Mouse (Mus musculus) layer of hippocampus, adult 2 months (tissue): ENCODE data around the gene Daxx. TPM values are rescaled to one million over a fixed set of nuclear protein-coding genes. Genes with fewer than 3 reads are reported as not detected.

Experiments used
- DNase-seq, 2 experiments: peaks; one replicate each; pipeline ENCODE4 v3.0.0; 2022; ENCODE audit warnings: low spot score in 2 of 2
- H3K27ac ChIP-seq: fragments of 200-600 bp; 2 replicates; pipeline ENCODE4 v1.8.1; 2022
- H3K4me3 ChIP-seq: fragments of 200-600 bp; 2 replicates; pipeline ENCODE4 v1.8.1; 2022; ENCODE audit warnings: mild to moderate bottlenecking
- CTCF ChIP-seq: fragments of 200-600 bp; conservative IDR thresholded peaks from 2 replicates; pipeline ENCODE4 v1.8.1; 2022; ENCODE audit warnings: antibody characterized with exemption, mild to moderate bottlenecking, moderate library complexity
- total RNA-seq, 2 experiments: library from RNA; stranded (reverse); gene quantifications; 2 replicates each; pipeline ENCODE4 v1.2.3; 2021

The Daxx gene
- total RNA-seq, 2 experiments from 2014 or later = 26.1 to 32.9 TPM

DNA sequence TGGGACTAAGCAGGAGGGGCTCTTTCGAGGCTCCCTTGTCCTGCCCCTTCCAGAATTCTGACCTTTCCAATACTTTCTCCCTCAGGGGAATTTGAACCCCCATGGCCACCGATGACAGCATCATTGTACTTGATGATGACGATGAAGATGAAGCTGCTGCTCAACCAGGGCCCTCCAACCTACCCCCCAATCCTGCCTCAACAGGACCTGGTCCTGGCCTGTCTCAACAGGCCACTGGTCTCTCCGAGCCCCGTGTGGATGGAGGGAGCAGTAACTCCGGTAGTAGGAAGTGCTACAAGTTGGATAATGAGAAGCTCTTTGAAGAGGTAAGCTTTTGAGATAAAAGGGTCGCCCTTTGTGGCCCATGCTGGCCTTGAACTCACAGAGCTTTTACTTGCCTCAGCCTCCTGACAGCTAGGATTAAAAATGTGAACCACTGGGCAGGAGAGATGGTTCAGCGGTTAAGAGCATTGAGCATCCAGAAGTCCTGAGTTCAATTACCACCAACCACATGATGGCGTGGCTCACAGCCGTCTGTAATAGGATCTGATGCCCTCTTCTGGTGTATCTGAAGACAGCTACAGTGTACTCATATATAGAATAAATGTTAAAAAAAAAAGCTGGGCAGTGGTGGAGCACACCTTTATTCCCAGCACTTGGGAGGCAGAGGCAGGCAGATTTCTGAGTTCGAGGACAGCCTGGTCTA lies 1.3 kb downstream of the Daxx start:
- TF ChIP-seq CTCF = peak; percentile 54
- DNase-seq = no peak
- peak overlapping the region; percentile 92; the same call in 1 of the 2 replicates for H3K27ac ChIP-seq
- H3K4me3 ChIP-seq = peak overlapping the region; percentile 76

DNA sequence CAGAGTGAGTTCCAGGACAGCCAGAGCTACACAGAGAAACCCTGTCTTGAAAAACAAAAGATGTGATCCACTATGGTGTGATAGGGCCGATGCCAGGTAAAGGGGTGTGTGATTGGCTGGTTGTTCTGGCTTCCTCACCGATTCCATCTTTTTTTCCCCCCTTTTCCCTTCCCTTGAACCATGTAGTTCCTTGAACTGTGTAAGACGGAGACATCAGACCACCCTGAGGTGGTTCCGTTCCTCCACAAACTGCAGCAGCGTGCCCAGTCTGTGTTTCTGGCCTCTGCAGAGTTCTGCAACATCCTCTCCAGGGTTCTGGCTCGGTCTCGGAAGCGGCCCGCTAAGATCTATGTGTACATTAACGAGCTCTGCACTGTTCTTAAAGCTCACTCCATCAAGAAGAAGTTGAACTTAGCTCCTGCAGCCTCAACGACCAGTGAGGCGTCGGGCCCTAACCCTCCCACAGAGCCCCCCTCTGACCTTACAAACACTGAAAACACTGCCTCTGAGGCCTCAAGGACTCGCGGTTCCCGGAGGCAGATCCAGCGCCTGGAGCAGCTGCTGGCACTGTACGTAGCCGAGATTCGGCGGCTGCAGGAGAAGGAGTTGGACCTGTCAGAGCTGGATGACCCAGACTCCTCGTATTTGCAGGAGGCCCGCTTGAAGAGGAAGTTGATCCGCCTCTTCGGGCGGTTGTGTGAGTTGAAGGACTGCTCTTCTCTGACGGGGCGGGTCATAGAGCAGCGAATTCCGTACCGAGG lies 2.0 kb downstream of the Daxx start:
- TF ChIP-seq CTCF = no peak
- H3K4me3 ChIP-seq = no peak overlapping the region
- no peak for DNase-seq
- H3K27ac ChIP-seq = no peak overlapping the region

DNA sequence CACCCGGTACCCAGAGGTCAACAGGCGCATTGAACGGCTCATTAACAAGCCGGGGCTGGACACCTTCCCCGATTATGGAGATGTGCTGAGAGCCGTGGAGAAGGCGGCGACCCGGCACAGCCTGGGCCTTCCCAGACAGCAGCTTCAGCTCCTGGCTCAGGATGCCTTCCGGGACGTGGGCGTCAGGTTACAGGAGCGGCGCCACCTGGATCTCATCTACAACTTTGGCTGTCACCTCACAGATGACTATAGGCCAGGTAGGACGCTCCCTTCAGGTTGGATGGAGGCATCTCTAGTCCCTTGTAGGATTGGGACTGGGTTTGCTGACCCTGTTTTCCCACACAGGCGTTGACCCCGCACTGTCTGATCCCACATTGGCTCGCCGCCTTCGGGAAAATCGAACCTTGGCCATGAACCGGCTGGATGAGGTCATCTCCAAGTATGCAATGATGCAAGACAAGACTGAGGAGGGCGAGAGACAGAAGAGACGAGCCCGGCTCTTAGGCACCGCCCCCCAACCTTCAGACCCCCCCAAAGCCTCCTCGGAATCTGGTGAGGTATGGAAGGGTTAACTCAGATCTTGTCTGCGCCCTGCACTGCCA lies 2.7 kb downstream of the Daxx start:
- no peak for DNase-seq
- TF ChIP-seq CTCF = no peak
- Histone ChIP-seq H3K4me3 (no peak overlapping the region), H3K27ac (no peak overlapping the region)

DNA sequence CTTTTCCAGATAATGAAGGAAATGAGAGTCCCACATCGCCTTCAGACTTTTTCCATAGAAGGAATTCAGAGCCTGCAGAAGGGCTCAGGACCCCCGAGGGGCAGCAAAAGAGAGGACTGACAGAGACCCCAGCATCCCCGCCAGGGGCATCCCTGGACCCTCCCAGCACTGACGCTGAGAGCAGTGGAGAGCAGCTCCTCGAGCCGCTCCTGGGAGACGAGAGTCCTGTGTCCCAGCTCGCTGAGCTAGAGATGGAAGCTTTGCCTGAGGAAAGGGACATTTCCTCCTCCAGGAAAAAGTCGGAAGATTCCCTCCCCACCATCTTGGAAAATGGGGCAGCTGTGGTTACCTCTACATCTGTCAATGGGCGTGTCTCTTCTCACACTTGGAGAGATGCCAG lies 4.0 kb downstream of the Daxx start:
- DNase-seq = no peak
- no peak for TF ChIP-seq CTCF

DNA sequence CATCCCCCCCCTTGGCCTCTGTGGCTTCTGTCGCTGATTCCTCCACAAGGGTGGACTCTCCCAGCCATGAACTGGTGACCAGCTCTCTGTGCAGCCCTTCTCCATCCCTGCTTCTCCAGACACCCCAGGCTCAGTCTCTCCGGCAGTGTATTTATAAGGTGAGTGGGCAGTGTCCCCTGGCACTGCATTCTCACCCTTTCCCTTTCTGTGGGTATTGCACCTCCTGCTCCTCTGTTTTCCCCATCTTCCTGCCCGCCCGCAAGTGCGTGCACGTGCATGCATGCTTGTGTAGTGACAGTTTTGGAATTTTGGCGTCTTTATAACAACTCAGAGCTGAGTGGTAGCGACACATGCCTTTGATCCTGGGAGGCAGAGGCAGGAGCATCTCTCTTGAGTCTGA lies 4.7 kb downstream of the Daxx start:
- Histone ChIP-seq H3K4me3 (no peak overlapping the region), H3K27ac (no peak overlapping the region)
- no peak for TF ChIP-seq CTCF
- no peak for DNase-seq

More for the DNA sequence above, 4.0 kb downstream of the Daxx start:
- Histone ChIP-seq H3K27ac (no peak overlapping the region), H3K4me3 (no peak overlapping the region)

DNA sequence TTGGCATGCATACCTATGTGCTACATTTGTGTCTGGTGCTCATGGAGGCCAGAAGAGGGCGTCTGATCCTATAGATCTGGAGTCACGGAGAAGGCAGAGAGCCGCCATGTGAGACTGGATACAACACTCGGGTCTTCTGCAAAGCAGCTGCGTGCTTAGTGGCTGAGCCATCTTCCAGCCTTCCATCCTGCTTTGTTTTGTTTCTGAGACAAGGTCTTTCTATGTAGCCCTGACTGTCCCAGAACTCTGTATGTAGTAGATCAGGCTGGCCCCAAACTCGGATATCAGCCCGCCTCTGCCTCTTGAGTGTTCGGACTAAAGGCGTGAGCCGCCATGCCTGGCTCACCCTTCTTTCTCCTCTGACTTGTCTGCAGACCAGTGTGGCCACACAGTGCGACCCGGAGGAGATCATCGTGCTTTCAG lies 5.8 kb downstream of the Daxx start:
- peak overlapping the region; percentile 63; the same call in 1 of the 2 replicates for H3K27ac ChIP-seq
- TF ChIP-seq CTCF = peak; percentile 44
- no peak overlapping the region; the same call in 1 of the 2 replicates for H3K4me3 ChIP-seq
- no peak for DNase-seq

DNA sequence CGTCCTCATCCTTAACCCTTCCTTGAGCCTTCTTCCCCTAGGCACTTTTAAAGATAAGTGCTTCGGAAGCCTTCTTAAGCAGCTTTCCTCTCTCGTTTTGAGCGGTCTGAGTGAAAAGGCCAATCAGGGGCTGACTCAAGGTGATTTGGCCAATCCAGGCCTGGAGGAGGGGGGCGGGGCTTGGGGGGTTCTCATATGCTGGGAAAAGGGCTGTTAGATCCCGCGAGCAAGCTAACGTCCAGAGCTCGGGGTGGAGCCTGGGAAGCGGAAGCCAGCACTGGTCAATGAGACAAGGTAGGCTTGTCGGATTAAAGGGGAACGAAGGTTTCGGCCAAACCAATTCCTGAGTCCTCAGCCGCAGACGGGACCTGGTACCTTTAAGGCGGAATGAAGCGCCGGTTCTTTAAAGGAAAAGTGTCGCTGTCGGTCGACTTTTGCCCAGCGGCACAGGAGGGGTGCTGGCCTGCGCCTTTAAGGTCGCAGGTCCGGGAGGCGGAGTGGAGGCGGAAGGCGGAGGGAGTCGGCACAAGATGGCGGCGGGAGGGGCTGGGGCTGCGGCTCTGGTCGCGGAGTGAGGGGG lies 6.5 kb downstream of the Daxx start, which contains the start of the genes Tapbp and Zbtb22:
Gene Tapbp, plus strand, starts transcription at position 229 of the 580 bp plus-strand sequence.
Gene Zbtb22, plus strand, starts transcription at position 234 of the 580 bp plus-strand sequence.
- DNase-seq = peak; percentile 94 to 97
- H3K4me3 ChIP-seq = peak within 1 kb of the TSS; percentile 59
- peak within 1 kb of the TSS; percentile 63 for H3K27ac ChIP-seq
- no peak for TF ChIP-seq CTCF

DNA sequence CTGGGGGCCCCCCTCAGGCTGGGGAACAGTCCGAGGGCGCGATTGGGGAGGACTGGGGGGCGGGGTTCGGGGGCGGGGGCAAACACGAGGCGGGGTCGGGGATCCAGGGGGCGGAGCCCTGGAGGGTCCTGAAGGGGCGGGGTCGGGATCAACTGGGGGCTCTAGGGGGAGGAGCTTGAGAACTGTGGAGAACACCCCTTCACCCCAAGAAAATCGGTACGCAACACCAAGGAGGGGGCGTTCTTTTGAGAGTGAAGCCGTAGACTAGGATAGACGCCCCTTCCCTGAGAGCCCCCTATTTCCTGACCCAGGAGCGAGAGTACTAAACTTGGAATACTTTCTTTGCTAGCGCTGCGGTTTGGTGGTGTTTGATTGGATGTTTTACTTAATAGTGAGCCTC lies 7.1 kb downstream of the Daxx start:
- no peak for TF ChIP-seq CTCF
- H3K27ac ChIP-seq = peak overlapping the region; percentile 63
- no peak for DNase-seq

DNA sequence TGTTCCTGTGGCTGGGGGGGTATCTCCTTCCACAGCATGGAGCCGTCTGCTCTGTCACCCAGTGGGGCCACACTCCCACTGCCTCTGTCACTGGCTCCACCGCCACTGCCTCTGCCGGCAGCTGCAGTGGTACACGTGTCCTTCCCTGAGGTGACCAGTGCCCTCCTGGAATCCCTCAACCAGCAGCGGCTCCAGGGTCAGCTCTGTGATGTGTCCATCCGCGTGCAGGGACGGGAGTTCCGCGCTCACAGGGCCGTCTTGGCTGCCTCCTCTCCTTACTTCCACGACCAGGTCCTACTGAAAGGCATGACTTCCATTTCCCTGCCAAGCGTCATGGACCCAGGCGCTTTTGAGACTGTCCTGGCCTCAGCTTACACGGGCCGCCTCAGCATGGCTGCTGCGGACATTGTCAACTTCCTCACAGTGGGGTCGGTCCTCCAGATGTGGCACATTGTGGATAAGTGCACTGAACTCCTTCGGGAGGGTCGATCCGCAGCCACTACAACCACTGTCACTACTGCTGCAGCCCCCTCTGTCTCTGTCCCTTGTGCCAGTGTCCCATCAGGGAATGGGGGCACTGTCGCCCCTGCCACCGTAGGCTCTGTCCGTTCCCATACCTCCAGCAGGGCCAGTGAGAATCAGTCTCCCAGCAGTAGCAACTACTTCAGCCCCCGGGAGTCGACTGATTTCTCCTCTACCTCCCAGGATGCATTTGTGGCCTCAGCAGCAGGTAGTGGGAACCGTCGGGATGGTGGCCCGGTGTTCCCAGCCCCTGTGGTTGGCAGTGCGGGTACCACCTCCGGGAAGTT lies 7.8 kb downstream of the Daxx start:
- TF ChIP-seq CTCF = no peak
- H3K27ac ChIP-seq = no peak overlapping the region
- peak overlapping the region; percentile 59 for H3K4me3 ChIP-seq
- no peak for DNase-seq

More for the DNA sequence above, 7.1 kb downstream of the Daxx start:
- peak overlapping the region; percentile 59 for H3K4me3 ChIP-seq

DNA sequence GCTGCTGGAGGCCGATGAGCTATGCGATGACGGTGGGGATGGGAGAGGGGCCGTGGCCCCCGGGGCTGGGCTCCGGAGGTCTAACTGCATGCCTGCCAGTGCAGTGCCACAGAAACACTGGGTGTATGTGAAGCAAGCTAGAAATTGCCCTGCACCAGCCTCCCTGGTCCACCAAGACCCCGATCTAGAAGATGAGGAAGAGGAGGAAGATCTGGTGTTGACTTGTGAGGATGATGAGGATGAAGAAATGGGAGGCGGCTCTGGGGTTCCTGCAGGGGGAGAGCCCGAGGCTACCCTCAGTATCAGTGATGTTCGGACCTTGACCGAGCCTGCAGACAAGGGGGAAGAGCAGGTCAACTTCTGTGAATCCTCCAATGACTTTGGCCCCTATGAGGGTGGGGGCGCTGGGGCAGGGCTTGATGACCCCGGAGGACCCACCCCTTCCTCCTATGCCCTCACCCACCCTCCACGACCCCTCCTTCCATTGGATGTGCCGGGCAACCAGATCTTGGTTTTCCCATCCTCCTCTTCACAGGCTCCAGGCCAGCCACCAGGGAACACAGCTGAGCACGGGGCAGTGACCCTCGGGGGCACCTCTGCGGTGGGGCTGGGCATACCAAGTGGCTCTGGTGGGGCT lies 8.6 kb downstream of the Daxx start:
- TF ChIP-seq CTCF = no peak
- DNase-seq = no peak
- no peak overlapping the region for H3K27ac ChIP-seq
- no peak overlapping the region for H3K4me3 ChIP-seq

DNA sequence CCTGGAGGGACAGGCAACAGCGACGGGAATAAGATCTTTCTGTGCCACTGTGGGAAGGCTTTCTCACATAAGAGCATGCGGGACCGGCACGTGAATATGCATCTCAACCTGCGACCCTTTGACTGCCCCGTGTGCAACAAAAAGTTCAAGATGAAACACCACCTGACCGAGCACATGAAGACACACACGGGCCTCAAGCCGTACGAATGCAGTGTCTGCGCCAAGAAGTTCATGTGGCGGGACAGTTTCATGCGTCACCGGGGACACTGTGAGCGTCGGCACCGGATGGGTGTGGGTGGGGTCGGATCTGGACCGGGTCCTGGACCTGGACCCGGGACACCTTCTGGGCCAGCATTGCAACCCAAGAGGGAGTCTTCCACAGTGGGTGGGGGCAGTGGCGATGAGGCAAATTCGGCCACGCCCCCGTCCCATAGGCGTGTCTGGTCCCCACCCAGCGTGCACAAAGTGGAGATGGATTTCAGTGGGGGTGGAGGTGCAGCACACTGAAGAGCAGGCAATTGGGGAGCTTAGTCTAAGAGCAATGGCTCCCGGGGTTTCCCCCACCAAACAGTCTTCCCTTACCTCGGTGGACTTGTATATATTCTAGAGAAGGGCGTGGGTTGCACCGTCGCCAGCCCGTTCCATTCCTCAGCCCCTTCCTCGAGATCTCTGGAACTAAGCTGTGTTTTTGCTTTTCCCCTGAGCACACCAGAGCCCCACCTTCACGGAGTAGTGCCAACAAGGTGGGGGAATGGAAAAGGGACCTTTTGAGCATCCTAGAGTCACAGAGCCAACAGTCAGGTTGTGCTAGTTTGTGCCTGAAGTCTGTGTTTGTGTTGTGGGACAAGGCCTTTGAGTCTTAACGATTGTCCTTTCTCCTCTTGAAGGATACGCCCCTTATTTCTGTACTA lies 9.3 kb downstream of the Daxx start:
- TF ChIP-seq CTCF = no peak
- no peak for DNase-seq
- peak overlapping the region; percentile 78; the same call in 1 of the 2 replicates for H3K4me3 ChIP-seq
- H3K27ac ChIP-seq = peak overlapping the region; percentile 83
